Mouse (Mus musculus) intestine, postnatal 0 days (tissue): ENCODE measurements around the gene Bsnd. TPM values are rescaled to one million over a fixed set of nuclear protein-coding genes. Genes with fewer than 3 reads are reported as not detected.
A peak's percentile ranks its signal among the peaks of the same experiment; 100 is the strongest.

Experiments used
- ATAC-seq: fragments of 200-750 bp; cut with Nextera tagmentation; 2 replicates; pipeline ENCODE4 v1.8.0; 2017; ENCODE audit warnings: mild to moderate bottlenecking, moderate TSS enrichment, moderate library complexity
- H3K27ac ChIP-seq: fragments of 300-500 bp; sonication (generic); 2 replicates; pipeline ENCODE4 v1.5.1; 2014; ENCODE audit warnings: mild to moderate bottlenecking, low read depth, low read length, moderate library complexity
- H3K27me3 ChIP-seq: fragments of 300-500 bp; sonication (generic); replicated peaks from 2 replicates; pipeline ENCODE4 v1.6.1; 2014; ENCODE audit warnings: low read length, mixed read lengths; ENCODE audit not compliant: control insufficient read depth, insufficient read depth
- H3K36me3 ChIP-seq: fragments of 300-500 bp; sonication (generic); 2 replicates; pipeline ENCODE4 v1.6.1; 2014; ENCODE audit warnings: mild to moderate bottlenecking, moderate library complexity; ENCODE audit not compliant: control insufficient read depth, insufficient read depth
- H3K4me1 ChIP-seq: fragments of 300-500 bp; sonication (generic); replicated peaks from 2 replicates; pipeline ENCODE4 v1.6.1; 2014; ENCODE audit warnings: antibody characterized with exemption, low read length, mixed read lengths; ENCODE audit not compliant: control insufficient read depth, insufficient read depth
- H3K4me2 ChIP-seq: fragments of 300-500 bp; sonication (generic); replicated peaks from 2 replicates; pipeline ENCODE4 v1.6.1; 2014; ENCODE audit warnings: low read depth, mild to moderate bottlenecking, moderate library complexity
- H3K4me3 ChIP-seq: fragments of 300-500 bp; sonication (generic); 2 replicates; pipeline ENCODE4 v1.5.1; 2014; ENCODE audit warnings: low read depth, low read length
- H3K9ac ChIP-seq: fragments of 300-500 bp; sonication (generic); 2 replicates; pipeline ENCODE4 v1.6.1; 2014; ENCODE audit warnings: mild to moderate bottlenecking, low read depth, low read length
- H3K9me3 ChIP-seq: fragments of 300-500 bp; sonication (generic); 2 replicates; pipeline ENCODE4 v1.6.1; 2016; ENCODE audit warnings: mixed run types; ENCODE audit not compliant: control insufficient read depth
- CTCF ChIP-seq: sonication (generic); IDR thresholded peaks from 2 replicates; pipeline ENCODE4 v1.5.1; 2016; ENCODE audit warnings: low read depth, mild to moderate bottlenecking, control low read depth, antibody characterized with exemption, moderate library complexity
- WGBS: fragments of 180-500 bp; shearing (Covaris S2); extraction: QIAGEN DNeasy Blood & Tissue Kit; methylation state at CpG from one replicate; pipeline ENCODE4 v1.1.7; 2014; 5-methylcytosine and 5-hydroxymethylcytosine counted together
- polyA plus RNA-seq: library from polyadenylated mRNA; unstranded; fragments of >200 nt; fragmentation: Nextera tagmentation; extraction: Ambion mirVana; gene quantifications from 2 replicates; pipeline ENCODE4 v1.2.1, GENCODE M21; 2015

Gene Bsnd
- polyA plus RNA-seq, result not detected in 2 replicates

GRCm38 (mm10) chr4:106492116-106492515, at the start of gene Bsnd:
TSS of gene Bsnd (minus strand) at chr4:106492283.
- H3K27me3 ChIP-seq, result no peaks in the 10 kb centered on the region
- 42% methylated on average over 3 of the region's 3 CpGs for WGBS
- TF ChIP-seq CTCF, result no peak
- no peak within 1 kb of the TSS for H3K4me3 ChIP-seq
- no peaks in the 10 kb centered on the region for H3K9me3 ChIP-seq
- no peak for ATAC-seq
- H3K9ac ChIP-seq, result no peak within 1 kb of the TSS
- H3K4me2 ChIP-seq, result no peak within 1 kb of the TSS
- no peak within 1 kb of the TSS for H3K27ac ChIP-seq
- no peaks in the 10 kb centered on the region for H3K4me1 ChIP-seq
- no peaks in the 10 kb centered on the region for H3K36me3 ChIP-seq

GRCm38 (mm10) chr4:106541491-106541890, 49.4 kb upstream of the Bsnd start:
- no peaks in the 10 kb centered on the region for H3K27me3 ChIP-seq
- 73% methylated on average over 3 of the region's 3 CpGs for WGBS
- no peak overlapping the region for H3K27ac ChIP-seq
- no peaks in the 10 kb centered on the region for H3K9me3 ChIP-seq
- TF ChIP-seq CTCF, result no peak
- no peaks in the 10 kb centered on the region for H3K36me3 ChIP-seq
- no peak overlapping the region for H3K4me3 ChIP-seq
- ATAC-seq, result no peak
- H3K9ac ChIP-seq, result no peak overlapping the region
- no peaks in the 10 kb centered on the region for H3K4me1 ChIP-seq
- H3K4me2 ChIP-seq, result no peak overlapping the region

GRCm38 (mm10) chr4:106539756-106540155, 47.7 kb upstream of the Bsnd start:
- TF ChIP-seq CTCF, result no peak
- WGBS, result 87% methylated on average over 5 of the region's 5 CpGs
- no peak for ATAC-seq
- Histone ChIP-seq H3K9me3 (no peaks in the 10 kb centered on the region), H3K4me3 (no peak overlapping the region), H3K27ac (no peak overlapping the region), H3K36me3 (no peaks in the 10 kb centered on the region), H3K9ac (no peak overlapping the region), H3K4me2 (no peak overlapping the region), H3K27me3 (no peaks in the 10 kb centered on the region), H3K4me1 (no peaks in the 10 kb centered on the region)

- no peaks in the 10 kb centered on the region for H3K9me3 ChIP-seq
- no peak overlapping the region for H3K9ac ChIP-seq
- no peaks in the 10 kb centered on the region for H3K4me1 ChIP-seq
- WGBS, result 39% methylated on average over 7 of the region's 7 CpGs
- H3K4me3 ChIP-seq, result no peak overlapping the region
- no peak for TF ChIP-seq CTCF
- H3K4me2 ChIP-seq, result no peak overlapping the region
- H3K27me3 ChIP-seq, result no peaks in the 10 kb centered on the region
- H3K27ac ChIP-seq, result no peak overlapping the region
- H3K36me3 ChIP-seq, result no peaks in the 10 kb centered on the region
- no peak for ATAC-seq
Observed at GRCm38 (mm10) chr4:106534256-106534655, 42.2 kb upstream of the Bsnd start.

GRCm38 (mm10) chr4:106533421-106534080, 41.5 kb upstream of the Bsnd start:
- Histone ChIP-seq H3K4me2 (no peak overlapping the region), H3K27me3 (no peaks in the 10 kb centered on the region), H3K4me3 (no peak overlapping the region), H3K36me3 (no peaks in the 10 kb centered on the region), H3K9me3 (no peaks in the 10 kb centered on the region), H3K27ac (no peak overlapping the region), H3K4me1 (no peaks in the 10 kb centered on the region), H3K9ac (no peak overlapping the region)
- peak; percentile 79 for TF ChIP-seq CTCF
- WGBS, result 34% methylated on average over 7 of the region's 7 CpGs
- no peak for ATAC-seq

- no peak overlapping the region for H3K9ac ChIP-seq
- H3K4me2 ChIP-seq, result no peak overlapping the region
- H3K27ac ChIP-seq, result no peak overlapping the region
- 66% methylated on average over 9 of the region's 9 CpGs for WGBS
- ATAC-seq, result no peak
- no peaks in the 10 kb centered on the region for H3K4me1 ChIP-seq
- no peak overlapping the region for H3K4me3 ChIP-seq
- TF ChIP-seq CTCF, result no peak
- H3K36me3 ChIP-seq, result no peaks in the 10 kb centered on the region
- H3K9me3 ChIP-seq, result no peaks in the 10 kb centered on the region
- no peaks in the 10 kb centered on the region for H3K27me3 ChIP-seq
Observed at GRCm38 (mm10) chr4:106530113-106530482, 38.0 kb upstream of the Bsnd start.
